Mouse (Mus musculus) CH12.LX (cell line): ENCODE measurements around the gene Stk35. TPM values are rescaled to one million over a fixed set of nuclear protein-coding genes. Genes with fewer than 3 reads are reported as not detected.

Experiments used
- DNase-seq: peaks from one replicate; pipeline ENCODE4 v3.0.0-alpha.2; 2013; ENCODE audit errors: extremely low read depth
- H3K27ac ChIP-seq: 2 replicates; pipeline ENCODE4 v1.5.1; 2012; ENCODE audit warnings: low read depth, mild to moderate bottlenecking, control low read depth, moderate library complexity; ENCODE audit not compliant: insufficient read depth
- H3K27me3 ChIP-seq: replicated peaks from 2 replicates; pipeline ENCODE3; 2012; ENCODE audit warnings: inconsistent platforms
- H3K36me3 ChIP-seq, 2 experiments: replicated peaks in 1 of 2; 2 replicates each; pipeline versions ENCODE3 to v1.6.1; 2012; ENCODE audit warnings: inconsistent platforms in 1 of 2, low read length in 1 of 2, mild to moderate bottlenecking in 1 of 2, mixed read lengths in 1 of 2, moderate library complexity in 1 of 2; ENCODE audit not compliant: control insufficient read depth in 1 of 2, insufficient read depth in 1 of 2
- H3K4me1 ChIP-seq, 2 experiments: 2 replicates each; pipeline ENCODE4 v1.6.1; 2012; ENCODE audit warnings: inconsistent platforms in 1 of 2, moderate library complexity in 1 of 2; ENCODE audit not compliant: insufficient read depth in 2 of 2, control insufficient read depth in 1 of 2
- H3K4me2 ChIP-seq: 2 replicates; pipeline ENCODE4 v1.6.1; 2012; ENCODE audit warnings: low read depth, mild to moderate bottlenecking, control low read depth; ENCODE audit not compliant: poor library complexity, insufficient read depth, severe bottlenecking
- H3K4me3 ChIP-seq, 3 experiments: fragments of 150-350 bp in 1 of 3; sonication (generic) in 1 of 3; replicated peaks in 1 of 3; 2 replicates each; pipeline versions ENCODE3 to v1.5.1; 2011 to 2012; ENCODE audit warnings: low read depth in 2 of 3, low read length in 2 of 3, mild to moderate bottlenecking in 2 of 3, moderate library complexity in 2 of 3, control low read depth in 1 of 3, improper control_type of control experiment in 1 of 3, inconsistent platforms in 1 of 3, mixed read lengths in 1 of 3; ENCODE audit not compliant: poor library complexity in 1 of 3
- H3K79me2 ChIP-seq: replicated peaks from 2 replicates; pipeline ENCODE4 v1.6.1; 2012; ENCODE audit warnings: mild to moderate bottlenecking, moderate library complexity; ENCODE audit not compliant: control insufficient read depth, poor library complexity, insufficient read depth, severe bottlenecking; ENCODE audit errors: extremely low read depth
- H3K9ac ChIP-seq: 2 replicates; pipeline ENCODE4 v1.6.1; 2012; ENCODE audit warnings: low read depth, mild to moderate bottlenecking, control low read depth, moderate library complexity; ENCODE audit not compliant: insufficient read depth
- H3K9me3 ChIP-seq: replicated peaks from 2 replicates; pipeline ENCODE3; 2012; ENCODE audit warnings: low read length, inconsistent platforms, mixed read lengths
- BHLHE40 ChIP-seq: IDR thresholded peaks from 2 replicates; pipeline ENCODE4 v1.6.1; 2011; ENCODE audit warnings: mild to moderate bottlenecking, low read depth, low read length, improper control_type of control experiment
- CHD1 ChIP-seq: IDR thresholded peaks from 2 replicates; pipeline ENCODE4 v1.6.1; 2012; ENCODE audit warnings: low read depth, low read length, improper control_type of control experiment, inconsistent platforms
- CHD2 ChIP-seq: IDR thresholded peaks from 2 replicates; pipeline ENCODE4 v1.6.1; 2011; ENCODE audit warnings: low read length, improper control_type of control experiment
- CTCF ChIP-seq, 2 experiments: IDR thresholded peaks in 1 of 2; conservative IDR thresholded peaks in 1 of 2; 2 replicates each; pipeline ENCODE4 v1.5.1; 2011 to 2012; ENCODE audit warnings: low read depth in 2 of 2, low read length in 2 of 2, improper control_type of control experiment in 1 of 2, inconsistent platforms in 1 of 2, mild to moderate bottlenecking in 1 of 2, moderate library complexity in 1 of 2
- E2F4 ChIP-seq: IDR thresholded peaks from 2 replicates; pipeline ENCODE4 v1.6.1; 2011; ENCODE audit warnings: low read depth, low read length, improper control_type of control experiment; ENCODE audit not compliant: insufficient replicate concordance
- ELF1 ChIP-seq: IDR thresholded peaks from 2 replicates; pipeline ENCODE4 v1.6.1; 2014; ENCODE audit warnings: low read depth, mild to moderate bottlenecking, inconsistent platforms, low read length, improper control_type of control experiment
- EP300 ChIP-seq: IDR thresholded peaks from 2 replicates; pipeline ENCODE4 v1.6.1; 2011; ENCODE audit warnings: low read length, improper control_type of control experiment
- ETS1 ChIP-seq: conservative IDR thresholded peaks from 2 replicates; pipeline ENCODE4 v1.6.1; 2012; ENCODE audit warnings: low read depth, mild to moderate bottlenecking, inconsistent platforms, low read length, improper control_type of control experiment, moderate library complexity
- GABPA ChIP-seq: IDR thresholded peaks from 2 replicates; pipeline ENCODE4 v1.6.1; 2012; ENCODE audit warnings: low read depth, low read length, improper control_type of control experiment, inconsistent platforms; ENCODE audit not compliant: insufficient replicate concordance
- HCFC1 ChIP-seq: IDR thresholded peaks from 2 replicates; pipeline ENCODE4 v1.6.1; 2012; ENCODE audit warnings: low read depth, mild to moderate bottlenecking, inconsistent platforms, low read length, improper control_type of control experiment
- IRF4 ChIP-seq: IDR thresholded peaks from 2 replicates; pipeline ENCODE4 v1.6.1; 2014; ENCODE audit warnings: low read depth, mild to moderate bottlenecking, inconsistent platforms, low read length, improper control_type of control experiment
- JUN ChIP-seq: IDR thresholded peaks from 2 replicates; pipeline ENCODE4 v1.6.1; 2011; ENCODE audit warnings: low read depth, mild to moderate bottlenecking, low read length, improper control_type of control experiment, moderate library complexity; ENCODE audit not compliant: insufficient read depth
- JUND ChIP-seq: conservative IDR thresholded peaks from 2 replicates; pipeline ENCODE4 v1.6.1; 2011; ENCODE audit warnings: low read depth, low read length, improper control_type of control experiment
- KAT2A ChIP-seq: IDR thresholded peaks from 2 replicates; pipeline ENCODE4 v1.6.1; 2012; ENCODE audit warnings: low read length, improper control_type of control experiment, inconsistent platforms; ENCODE audit not compliant: insufficient replicate concordance
- MAFK ChIP-seq: IDR thresholded peaks from 2 replicates; pipeline ENCODE4 v1.6.1; 2011; ENCODE audit warnings: low read length, improper control_type of control experiment; ENCODE audit not compliant: insufficient replicate concordance
- MAX ChIP-seq: IDR thresholded peaks from 2 replicates; pipeline ENCODE4 v1.6.1; 2011; ENCODE audit warnings: low read length, improper control_type of control experiment
- MAZ ChIP-seq: IDR thresholded peaks from 2 replicates; pipeline ENCODE4 v1.6.1; 2012; ENCODE audit warnings: low read depth, mild to moderate bottlenecking, inconsistent platforms, low read length, improper control_type of control experiment, moderate library complexity
- MEF2A ChIP-seq: IDR thresholded peaks from 2 replicates; pipeline ENCODE4 v1.6.1; 2014; ENCODE audit warnings: low read depth, mild to moderate bottlenecking, inconsistent platforms, low read length, improper control_type of control experiment, borderline replicate concordance
- MXI1 ChIP-seq: IDR thresholded peaks from 2 replicates; pipeline ENCODE4 v1.6.1; 2011; ENCODE audit warnings: mild to moderate bottlenecking, low read depth, low read length, improper control_type of control experiment
- MYC ChIP-seq: IDR thresholded peaks from 2 replicates; pipeline ENCODE4 v1.6.1; 2011; ENCODE audit warnings: low read depth, mild to moderate bottlenecking, improper control_type of control experiment, low read length
- NELFE ChIP-seq: IDR thresholded peaks from 2 replicates; pipeline ENCODE4 v1.6.1; 2011; ENCODE audit warnings: low read depth, low read length, improper control_type of control experiment
- NRF1 ChIP-seq: IDR thresholded peaks from 2 replicates; pipeline ENCODE4 v1.6.1; 2014; ENCODE audit warnings: low read depth, mild to moderate bottlenecking, inconsistent platforms, low read length, improper control_type of control experiment, moderate library complexity
- PAX5 ChIP-seq: IDR thresholded peaks from 2 replicates; pipeline ENCODE4 v1.6.1; 2012; ENCODE audit warnings: low read length, inconsistent platforms, mixed read lengths
- POLR2A ChIP-seq: IDR thresholded peaks from 2 replicates; pipeline ENCODE4 v1.6.1; 2011; ENCODE audit warnings: low read depth, mild to moderate bottlenecking, improper control_type of control experiment, low read length
- POLR2AphosphoS2 ChIP-seq: IDR thresholded peaks from 2 replicates; pipeline ENCODE4 v1.6.1; 2011; ENCODE audit warnings: low read depth, low read length, improper control_type of control experiment
- RAD21 ChIP-seq: IDR thresholded peaks from 2 replicates; pipeline ENCODE4 v1.6.1; 2011; ENCODE audit warnings: low read depth, mild to moderate bottlenecking, low read length, improper control_type of control experiment, moderate library complexity
- RCOR1 ChIP-seq: conservative IDR thresholded peaks from 2 replicates; pipeline ENCODE4 v1.6.1; 2012; ENCODE audit warnings: low read depth, mild to moderate bottlenecking, inconsistent platforms, low read length, improper control_type of control experiment
- SIN3A ChIP-seq: IDR thresholded peaks from 2 replicates; pipeline ENCODE4 v1.6.1; 2012; ENCODE audit warnings: low read length, improper control_type of control experiment, inconsistent platforms
- SMC3 ChIP-seq: IDR thresholded peaks from 2 replicates; pipeline ENCODE4 v1.6.1; 2011; ENCODE audit warnings: low read depth, low read length, improper control_type of control experiment
- TBP ChIP-seq: conservative IDR thresholded peaks from 2 replicates; pipeline ENCODE4 v1.6.1; 2011; ENCODE audit warnings: low read depth, low read length, improper control_type of control experiment
- TCF12 ChIP-seq: IDR thresholded peaks from 2 replicates; pipeline ENCODE4 v1.6.1; 2014; ENCODE audit warnings: low read depth, mild to moderate bottlenecking, inconsistent platforms, low read length, improper control_type of control experiment
- UBTF ChIP-seq: IDR thresholded peaks from 2 replicates; pipeline ENCODE4 v1.6.1; 2012; ENCODE audit warnings: low read depth, mild to moderate bottlenecking, inconsistent platforms, low read length, improper control_type of control experiment, moderate library complexity
- USF1 ChIP-seq: IDR thresholded peaks from 2 replicates; pipeline ENCODE4 v1.6.1; 2014; ENCODE audit warnings: low read depth, mild to moderate bottlenecking, inconsistent platforms, low read length, improper control_type of control experiment
- USF2 ChIP-seq: conservative IDR thresholded peaks from 2 replicates; pipeline ENCODE4 v1.6.1; 2011; ENCODE audit warnings: low read depth, low read length, improper control_type of control experiment
- ZC3H11A ChIP-seq: IDR thresholded peaks from 2 replicates; pipeline ENCODE4 v1.6.1; 2012; ENCODE audit warnings: low read depth, mild to moderate bottlenecking, inconsistent platforms, low read length, improper control_type of control experiment
- ZKSCAN1 ChIP-seq: IDR thresholded peaks from 2 replicates; pipeline ENCODE4 v1.6.1; 2012; ENCODE audit warnings: low read depth, inconsistent platforms, low read length, improper control_type of control experiment, borderline replicate concordance
- ZMIZ1 ChIP-seq: IDR thresholded peaks from 2 replicates; pipeline ENCODE4 v1.6.1; 2012; ENCODE audit warnings: low read depth, mild to moderate bottlenecking, inconsistent platforms, low read length, improper control_type of control experiment
- ZNF384 ChIP-seq: IDR thresholded peaks from 2 replicates; pipeline ENCODE4 v1.6.1; 2012; ENCODE audit warnings: low read depth, low read length, improper control_type of control experiment, inconsistent platforms
- dilution Hi-C: fragments of 300-500 bp; cut with MboI; formaldehyde crosslinking; loops from 2 replicates; pipeline ENCODE4 v1.14.3; 2020; ENCODE audit warnings: low sequenced_read_pairs; ENCODE audit not compliant: extremely low pct_unique_long_range_greater_than_20kb, extremely low pct_ligation_motif_present
- in situ Hi-C: fragments of 300-500 bp; cut with MboI; formaldehyde crosslinking; loops from 3 replicates; pipeline ENCODE4 v1.14.3; 2019; ENCODE audit warnings: low sequenced_read_pairs, low pct_ligation_motif_present, low pct_unique_long_range_greater_than_20kb, mixed read lengths
- polyA plus RNA-seq: library from polyadenylated mRNA; unstranded; fragments of >175 nt; gene quantifications from 2 replicates; pipeline ENCODE4 v1.2.1, GENCODE M21; 2012; ENCODE audit warnings: low read depth; ENCODE audit not compliant: insufficient read length
- total RNA-seq, 2 experiments: library from RNA; depleted of rRNA; stranded (reverse); fragments of 300-350 nt in 1 of 2; fragments of >200 nt in 1 of 2; gene quantifications; 2 replicates each; pipeline ENCODE4 v1.2.3; 2012 to 2014

Gene Stk35
- total RNA-seq (2012; rRNA removed) (7.3 and 7.4 TPM in 2 replicates), total RNA-seq (2014; rRNA removed) (3.3 and 4.5 TPM in 2 replicates), polyA plus RNA-seq (17.1 and 22.7 TPM in 2 replicates)

- H3K9me3 ChIP-seq = no peaks in the 10 kb centered on the region
- H3K79me2 ChIP-seq = peaks cover 6% of the 10 kb centered on the region; the same call in 1 of the 2 replicates
- peak; percentile 88 for DNase-seq
- H3K36me3 ChIP-seq = peaks cover 5 to 33% of the 10 kb centered on the region in 2 experiments
- H3K4me3 ChIP-seq = peak within 1 kb of the TSS; percentile 71 to 89 (median 88)
- dilution Hi-C loops = no loop called here
- TF ChIP-seq MXI1 (peak; percentile 71; the same call in 1 of the 2 replicates), IRF4 (peak; percentile 42), MAZ (no peak), SIN3A (peak; percentile 31; the same call in 1 of the 2 replicates), POLR2A (peak; percentile 73), ZMIZ1 (peak; percentile 45), MYC (no peak), KAT2A (no peak), JUND (no peak), ZKSCAN1 (no peak), E2F4 (peak; percentile 91; the same call in 1 of the 2 replicates), CHD1 (no peak), USF1 (no peak), HCFC1 (no peak; the same call in 1 of the 2 replicates), ELF1 (peak; percentile 45; the same call in 1 of the 2 replicates), CHD2 (peak; percentile 71), GABPA (no peak), MEF2A (0 out of 2 replicates have a peak, but pooled peaks have one; percentile 20), CTCF (conservative IDR thresholded peaks at IDR 0.05 in 1 of 2, IDR thresholded peaks at IDR 0.05 in 1 of 2; ENCODE audit: low read depth in 2 of 2, low read length in 2 of 2) (no peak), RAD21 (no peak), ETS1 (peak; percentile 87), TCF12 (0 out of 2 replicates have a peak, but pooled peaks have one; percentile 29), SMC3 (no peak), NRF1 (0 out of 2 replicates have a peak, but pooled peaks have one; percentile 43), POLR2AphosphoS2 (no peak), UBTF (peak; percentile 52; the same call in 1 of the 2 replicates), TBP (0 out of 2 replicates have a peak, but pooled peaks have one; percentile 17), ZC3H11A (no peak), MAFK (no peak), JUN (no peak), PAX5 (no peak), NELFE (peak; percentile 50; the same call in 1 of the 2 replicates), MAX (peak; percentile 91), BHLHE40 (no peak), ZNF384 (no peak), USF2 (no peak), RCOR1 (no peak), EP300 (no peak)
- TF ChIP-seq, all 38 proteins: peak for 16
- H3K4me2 ChIP-seq = peak within 1 kb of the TSS; percentile 72
- peak within 1 kb of the TSS; percentile 73 for H3K9ac ChIP-seq
- in situ Hi-C loops = no loop called here
- no peaks in the 10 kb centered on the region for H3K27me3 ChIP-seq
- peaks cover 4 to 33% of the 10 kb centered on the region in 2 experiments; a peak in 3 of 4 replicates for H3K4me1 ChIP-seq
- peak within 1 kb of the TSS; percentile 18 for H3K27ac ChIP-seq
These were observed at the start of gene Stk35 for GRCm38 (mm10) chr2:129800271-129800903. Gene Stk35 (plus strand): TSS chr2:129800517.
